Mouse (Mus musculus) G1E (cell line): ENCODE measurements around the gene Gm45713. TPM values are rescaled to one million over a fixed set of nuclear protein-coding genes. Genes with fewer than 3 reads are reported as not detected.

Experiments used
- ATAC-seq: 2 replicates; pipeline ENCODE4 v1.8.0; 2016; ENCODE audit warnings: mild to moderate bottlenecking; ENCODE audit not compliant: insufficient number of reproducible peaks, poor library complexity, low FRiP score, severe bottlenecking; ENCODE audit errors: extremely low read depth
- DNase-seq: peaks from one replicate; pipeline ENCODE4 v3.0.0; 2012; ENCODE audit warnings: low spot score
- H3K27me3 ChIP-seq: 2 replicates; pipeline ENCODE4 v1.6.1; 2012; ENCODE audit warnings: mild to moderate bottlenecking, low read length, inconsistent platforms; ENCODE audit not compliant: insufficient read depth
- H3K36me3 ChIP-seq: replicated peaks from 2 replicates; pipeline ENCODE3; 2012; ENCODE audit warnings: mild to moderate bottlenecking, inconsistent platforms
- H3K4me1 ChIP-seq: 2 replicates; pipeline ENCODE4 v1.6.1; 2012; ENCODE audit warnings: low read depth, low read length, inconsistent platforms, mixed read lengths; ENCODE audit not compliant: insufficient read depth
- H3K4me3 ChIP-seq: 2 replicates; pipeline ENCODE4 v1.5.1; 2012; ENCODE audit warnings: low read depth, mild to moderate bottlenecking, inconsistent platforms, low read length, moderate library complexity, mixed read lengths
- H3K9me3 ChIP-seq: replicated peaks from 2 replicates; pipeline ENCODE4 v1.6.1; 2012; ENCODE audit warnings: inconsistent platforms
- CTCF ChIP-seq: IDR thresholded peaks from 2 replicates; pipeline ENCODE4 v1.5.1; 2012; ENCODE audit warnings: low read depth, low read length, inconsistent platforms, mixed read lengths
- GATA1 ChIP-seq: IDR thresholded peaks from 2 replicates; pipeline ENCODE4 v1.6.1; 2012; ENCODE audit warnings: borderline replicate concordance, low read length, inconsistent platforms, mixed read lengths
- GATA2 ChIP-seq: IDR thresholded peaks from 2 replicates; pipeline ENCODE4 v1.6.1; 2012; ENCODE audit warnings: low read depth, low read length, inconsistent platforms, borderline replicate concordance
- POLR2AphosphoS5 ChIP-seq: IDR thresholded peaks from 2 replicates; pipeline ENCODE4 v1.6.1; 2012; ENCODE audit warnings: low read depth, low read length, inconsistent platforms; ENCODE audit not compliant: insufficient replicate concordance
- TAL1 ChIP-seq: conservative IDR thresholded peaks from 2 replicates; pipeline ENCODE4 v1.6.1; 2012; ENCODE audit warnings: low read depth, low read length, inconsistent platforms, mixed read lengths
- polyA plus RNA-seq: library from polyadenylated mRNA; stranded (reverse); fragments of >175 nt; gene quantifications from 2 replicates; pipeline ENCODE4 v1.2.3, GENCODE M21; 2012
- total RNA-seq, 2 experiments: library from RNA; stranded (forward) in 1 of 2; stranded (reverse) in 1 of 2; fragments of 200-1000 nt in 1 of 2; fragments of >200 nt in 1 of 2; fragmentation: Nextera tagmentation in 1 of 2; gene quantifications; 2 replicates each; pipeline ENCODE4 v1.2.3; 2014 to 2017

Gm45713 gene
- total and polyA plus RNA-seq, 3 experiments: 0.16 to 1.3 TPM; not detected in 1

GRCm38 (mm10) chr7:45137171-45138006 lies 1.4 kb upstream of the Gm45713 start:
- H3K4me3 ChIP-seq: peak overlapping the region; percentile 71; the same call in 1 of the 2 replicates
- peak; percentile 74 for ATAC-seq
- H3K36me3 ChIP-seq: peaks cover 48% of the 10 kb centered on the region

GRCm38 (mm10) chr7:45135370-45135769 lies 661 bp downstream of the Gm45713 start:
- Histone ChIP-seq H3K27me3 (no peaks in the 10 kb centered on the region), H3K9me3 (peaks cover 3% of the 10 kb centered on the region; the same call in 1 of the 2 replicates), H3K4me3 (peak overlapping the region; percentile 71), H3K4me1 (peaks cover 87% of the 10 kb centered on the region), H3K36me3 (peaks cover 48% of the 10 kb centered on the region)
- DNase-seq (no peak), ATAC-seq (no peak)
- TF ChIP-seq POLR2AphosphoS5 (no peak), GATA2 (0 out of 2 replicates have a peak, but pooled peaks have one; percentile 88), GATA1 (no peak)

More at GRCm38 (mm10) chr7:45137171-45138006, 1.4 kb upstream of the Gm45713 start:
- H3K9me3 ChIP-seq: peaks cover 3% of the 10 kb centered on the region; the same call in 1 of the 2 replicates
- H3K27me3 ChIP-seq: no peaks in the 10 kb centered on the region
- peak; percentile 83 for DNase-seq
- peaks cover 87% of the 10 kb centered on the region for H3K4me1 ChIP-seq
- peak; percentile 93 for TF ChIP-seq TAL1
- no peak for TF ChIP-seq CTCF
- no peak for TF ChIP-seq GATA1
- TF ChIP-seq POLR2AphosphoS5: no peak
- TF ChIP-seq GATA2: no peak

- H3K27me3 ChIP-seq: no peaks in the 10 kb centered on the region
- peaks cover 3% of the 10 kb centered on the region; the same call in 1 of the 2 replicates for H3K9me3 ChIP-seq
- H3K4me3 ChIP-seq: peak overlapping the region; percentile 71
- TF ChIP-seq GATA1 (no peak), CTCF (no peak)
- H3K36me3 ChIP-seq: peaks cover 45% of the 10 kb centered on the region
- peaks cover 87% of the 10 kb centered on the region for H3K4me1 ChIP-seq
- DNase-seq (no peak), ATAC-seq (peak; percentile 37)
Measured at GRCm38 (mm10) chr7:45134544-45135026, 1.4 kb downstream of the Gm45713 start.

- Histone ChIP-seq H3K9me3 (peaks cover 3% of the 10 kb centered on the region; the same call in 1 of the 2 replicates), H3K4me1 (peaks cover 85% of the 10 kb centered on the region)
Measured at GRCm38 (mm10) chr7:45133446-45134159, 2.4 kb downstream of the Gm45713 start.

GRCm38 (mm10) chr7:45131850-45132249 lies 4.2 kb downstream of the Gm45713 start:
- ATAC-seq (no peak), DNase-seq (no peak)
- H3K4me3 ChIP-seq: no peak overlapping the region; the same call in 1 of the 2 replicates
- H3K4me1 ChIP-seq: peaks cover 72% of the 10 kb centered on the region
- peaks cover 3% of the 10 kb centered on the region; the same call in 1 of the 2 replicates for H3K9me3 ChIP-seq
- H3K36me3 ChIP-seq: peaks cover 55% of the 10 kb centered on the region
- no peak for TF ChIP-seq GATA1
- no peak for TF ChIP-seq TAL1
- no peak for TF ChIP-seq CTCF
- TF ChIP-seq POLR2AphosphoS5: no peak
- no peak for TF ChIP-seq GATA2
- H3K27me3 ChIP-seq: no peaks in the 10 kb centered on the region

More at GRCm38 (mm10) chr7:45133446-45134159, 2.4 kb downstream of the Gm45713 start:
- no peak for ATAC-seq
- no peak for DNase-seq
- H3K27me3 ChIP-seq: no peaks in the 10 kb centered on the region
- peaks cover 43% of the 10 kb centered on the region for H3K36me3 ChIP-seq
- TF ChIP-seq CTCF: no peak
- no peak for TF ChIP-seq POLR2AphosphoS5
- no peak for TF ChIP-seq GATA2
- TF ChIP-seq TAL1: no peak
- TF ChIP-seq GATA1: no peak
- peak overlapping the region; percentile 71; the same call in 1 of the 2 replicates for H3K4me3 ChIP-seq

DNA sequence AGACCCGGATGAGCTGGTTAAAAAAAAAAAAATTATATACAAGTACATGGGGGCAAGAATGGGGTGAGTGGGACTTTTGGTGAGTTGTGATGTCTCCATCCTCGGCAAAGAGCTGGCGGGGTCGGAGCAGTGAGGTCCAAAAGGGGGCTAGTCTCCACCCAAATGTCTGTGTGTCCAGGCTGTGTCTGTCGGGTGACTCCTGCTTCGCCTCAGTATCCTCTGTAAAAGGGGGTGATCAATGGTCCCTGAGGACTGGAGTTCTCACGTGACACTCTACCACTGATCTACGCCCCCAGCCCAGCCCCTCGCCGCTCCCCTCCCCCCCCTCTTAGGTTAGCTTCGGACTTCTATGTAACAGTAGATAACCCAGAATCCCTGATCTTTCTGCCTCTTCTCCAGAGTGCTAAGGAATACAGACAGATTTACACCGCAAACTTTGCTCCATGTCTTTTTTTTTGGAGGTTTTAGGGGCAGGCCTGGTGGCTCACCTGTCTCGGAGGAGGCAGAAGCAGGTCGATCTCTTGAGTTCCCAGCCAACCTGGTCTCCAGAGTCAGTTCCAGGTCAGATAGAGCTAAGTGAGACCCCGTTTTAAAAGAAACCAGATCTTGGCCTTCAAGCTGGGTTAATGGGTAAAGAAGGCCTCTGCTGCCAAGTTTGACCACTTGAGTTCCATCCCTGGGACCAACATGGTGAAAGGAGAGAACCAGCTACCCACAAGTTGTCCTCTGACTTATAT lies 6.1 kb downstream of the Gm45713 start:
- DNase-seq (no peak), ATAC-seq (no peak)
- Histone ChIP-seq H3K27me3 (no peaks in the 10 kb centered on the region), H3K36me3 (peaks cover 74% of the 10 kb centered on the region), H3K4me3 (peak overlapping the region; percentile 93; the same call in 1 of the 2 replicates), H3K4me1 (peaks cover 73% of the 10 kb centered on the region), H3K9me3 (peaks cover 3% of the 10 kb centered on the region; the same call in 1 of the 2 replicates)
- no peak for TF ChIP-seq GATA2
- TF ChIP-seq GATA1: no peak
- no peak for TF ChIP-seq CTCF
- TF ChIP-seq POLR2AphosphoS5: no peak
- no peak for TF ChIP-seq TAL1
